Mouse (Mus musculus) small intestine, adult 2 months (tissue): ENCODE results near the gene Abhd2.

Experiments used
- CTCF ChIP-seq: fragments of 200-500 bp; IDR thresholded peaks from 2 replicates; pipeline ENCODE4 v1.5.1; 2012; ENCODE audit warnings: low read depth, mild to moderate bottlenecking, control low read depth, inconsistent platforms, low read length, moderate library complexity, mixed read lengths; ENCODE audit not compliant: insufficient replicate concordance, insufficient read length; ENCODE audit errors: extremely low read depth
- POLR2A ChIP-seq: fragments of 200-500 bp; IDR thresholded peaks from 2 replicates; pipeline ENCODE4 v1.6.1; 2012; ENCODE audit warnings: low read depth, mild to moderate bottlenecking, control low read depth, inconsistent platforms, low read length, moderate library complexity

DNA sequence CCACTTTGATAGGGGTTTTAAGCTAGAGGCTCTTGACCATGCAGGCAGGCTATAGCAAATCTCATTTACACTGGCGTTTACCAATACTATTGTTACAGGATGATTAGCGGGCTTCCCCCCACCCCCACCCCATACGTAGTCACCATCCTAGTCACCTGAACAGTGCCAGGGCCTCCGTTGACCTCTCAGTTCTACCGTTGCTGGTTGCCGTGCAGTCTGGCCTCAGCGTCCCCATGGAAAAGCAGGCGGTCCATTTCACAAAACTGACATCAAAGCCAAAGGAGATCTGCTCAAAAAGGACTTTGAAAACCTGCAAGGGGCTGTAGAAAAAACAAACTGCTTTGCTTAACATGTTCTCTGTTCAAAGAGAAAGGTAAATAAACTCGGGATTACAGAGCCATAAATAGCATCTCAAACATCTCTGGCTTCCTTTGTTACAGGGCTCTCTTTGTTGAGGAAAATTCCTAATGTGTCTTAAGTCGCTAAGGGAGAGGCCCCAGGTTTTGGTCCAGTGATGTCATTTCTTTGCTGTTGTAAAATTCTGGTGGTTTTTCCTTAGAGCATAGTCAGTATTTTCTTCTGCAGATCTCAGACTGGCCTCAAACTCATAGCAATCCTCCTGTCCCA is 43.2 kb downstream of the Abhd2 start:
- TF ChIP-seq POLR2A, result no peak
- no peak for TF ChIP-seq CTCF
